Mouse (Mus musculus): Measurements from ENCODE around the gene Gm14226. TPM values are rescaled to one million over a fixed set of nuclear protein-coding genes. Genes with fewer than 3 reads are reported as not detected.

The Gm14226 gene
- polyA plus RNA-seq, 1 experiment from 2014 or later: 0.12 TPM

DNA sequence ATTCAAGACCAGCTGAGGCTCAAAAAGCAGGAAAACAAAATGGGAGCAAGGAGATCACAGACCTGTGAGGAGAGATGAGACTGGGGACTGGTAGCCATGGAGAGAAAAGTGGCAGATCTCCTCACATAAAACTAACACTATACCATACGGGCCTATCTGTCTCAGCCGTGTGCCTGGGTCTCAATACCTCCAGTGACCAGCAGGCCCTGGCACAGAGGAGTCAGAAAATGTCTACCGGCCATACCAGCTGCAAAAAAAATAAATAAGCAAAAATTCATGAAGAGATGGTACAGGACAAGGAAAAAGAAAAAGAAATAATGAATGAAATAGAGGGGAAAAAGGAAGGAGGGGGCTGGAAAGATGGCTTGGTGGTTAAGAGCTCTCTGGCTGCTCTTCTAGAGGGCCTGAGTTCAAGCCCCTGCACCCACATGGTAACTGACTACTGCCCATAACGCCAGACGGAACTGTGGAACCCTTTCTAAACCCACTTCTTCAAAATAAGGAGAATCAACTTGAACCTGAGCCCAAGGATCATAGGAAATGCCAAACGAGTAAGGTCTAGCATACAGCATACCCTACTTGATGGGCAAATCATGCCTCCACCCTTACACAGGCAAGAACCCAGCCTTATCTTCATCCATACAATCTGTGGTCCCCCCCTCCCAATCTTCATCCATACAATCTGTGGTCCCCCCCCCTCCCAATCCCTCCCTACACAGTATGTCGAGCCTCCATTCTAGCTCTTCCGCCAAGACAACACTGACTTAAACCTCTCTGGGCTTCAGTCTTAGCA is 54.5 kb downstream of the Gm14226 start:
- peaks cover 4% of the 10 kb centered on the region; the same call in 1 of the 2 replicates for H3K4me1 ChIP-seq (ENCODE audit: insufficient read depth, low read depth, low read length)
- H3K4me2 ChIP-seq (replicated peaks; ENCODE audit: low read depth, low read length): no peak overlapping the region
- H3K27ac ChIP-seq (ENCODE audit: low read length): no peak overlapping the region
- no peak for TF ChIP-seq CTCF (IDR thresholded peaks at IDR 0.05)
- no peak for TF ChIP-seq EP300 (IDR thresholded peaks at IDR 0.05)
- H3K9ac ChIP-seq (replicated peaks; ENCODE audit: low read depth): no peak overlapping the region
- no peak for ATAC-seq
- no peaks in the 10 kb centered on the region for H3K9me3 ChIP-seq (ENCODE audit: low read length)
- H3K36me3 ChIP-seq (ENCODE audit: insufficient read depth, low read length): no peaks in the 10 kb centered on the region
- DNase-seq (ENCODE audit: low spot score): no peak
- WGBS: 85% methylated on average over 8 of the region's 8 CpGs
- H3K4me3 ChIP-seq (ENCODE audit: low read depth, low read length): no peak overlapping the region
- no peaks in the 10 kb centered on the region for H3K27me3 ChIP-seq (replicated peaks; ENCODE audit: insufficient read depth, low read length)

DNA sequence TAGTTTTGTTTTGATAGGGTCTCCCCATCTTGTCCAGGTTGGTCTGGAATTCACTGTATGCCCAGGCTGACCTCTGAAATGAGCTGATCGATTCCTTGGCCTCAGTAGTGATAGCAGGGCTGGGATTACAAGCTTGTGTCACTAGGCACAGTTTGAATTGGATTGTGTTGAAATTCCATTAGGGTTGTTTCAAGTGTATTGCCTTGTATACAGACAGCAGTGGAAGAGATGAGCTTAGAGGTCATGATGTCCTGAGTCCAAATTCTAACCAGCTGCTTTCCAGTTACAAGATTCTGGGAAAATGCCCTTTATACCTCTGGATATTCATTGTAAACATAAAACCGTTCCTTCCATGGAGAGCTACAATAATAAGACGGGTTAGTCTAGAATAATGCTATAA is 55.3 kb downstream of the Gm14226 start:
- DNase-seq (ENCODE audit: low spot score): no peak
- Histone ChIP-seq H3K4me1 (ENCODE audit: insufficient read depth, low read depth, low read length) (peaks cover 4% of the 10 kb centered on the region; the same call in 1 of the 2 replicates), H3K4me2 (replicated peaks; ENCODE audit: low read depth, low read length) (peak overlapping the region; percentile 92), H3K27ac (ENCODE audit: low read length) (peak overlapping the region; percentile 54; the same call in 1 of the 2 replicates), H3K9ac (replicated peaks; ENCODE audit: low read depth) (peak overlapping the region; percentile 55), H3K9me3 (ENCODE audit: low read length) (no peaks in the 10 kb centered on the region), H3K27me3 (replicated peaks; ENCODE audit: insufficient read depth, low read length) (no peaks in the 10 kb centered on the region), H3K36me3 (ENCODE audit: insufficient read depth, low read length) (no peaks in the 10 kb centered on the region), H3K4me3 (ENCODE audit: low read depth, low read length) (peak overlapping the region; percentile 71)
- no peak for TF ChIP-seq CTCF (IDR thresholded peaks at IDR 0.05)
- no peak for TF ChIP-seq EP300 (IDR thresholded peaks at IDR 0.05)
- WGBS: 10% methylated on average over 3 of the region's 3 CpGs
- ATAC-seq: no peak

DNA sequence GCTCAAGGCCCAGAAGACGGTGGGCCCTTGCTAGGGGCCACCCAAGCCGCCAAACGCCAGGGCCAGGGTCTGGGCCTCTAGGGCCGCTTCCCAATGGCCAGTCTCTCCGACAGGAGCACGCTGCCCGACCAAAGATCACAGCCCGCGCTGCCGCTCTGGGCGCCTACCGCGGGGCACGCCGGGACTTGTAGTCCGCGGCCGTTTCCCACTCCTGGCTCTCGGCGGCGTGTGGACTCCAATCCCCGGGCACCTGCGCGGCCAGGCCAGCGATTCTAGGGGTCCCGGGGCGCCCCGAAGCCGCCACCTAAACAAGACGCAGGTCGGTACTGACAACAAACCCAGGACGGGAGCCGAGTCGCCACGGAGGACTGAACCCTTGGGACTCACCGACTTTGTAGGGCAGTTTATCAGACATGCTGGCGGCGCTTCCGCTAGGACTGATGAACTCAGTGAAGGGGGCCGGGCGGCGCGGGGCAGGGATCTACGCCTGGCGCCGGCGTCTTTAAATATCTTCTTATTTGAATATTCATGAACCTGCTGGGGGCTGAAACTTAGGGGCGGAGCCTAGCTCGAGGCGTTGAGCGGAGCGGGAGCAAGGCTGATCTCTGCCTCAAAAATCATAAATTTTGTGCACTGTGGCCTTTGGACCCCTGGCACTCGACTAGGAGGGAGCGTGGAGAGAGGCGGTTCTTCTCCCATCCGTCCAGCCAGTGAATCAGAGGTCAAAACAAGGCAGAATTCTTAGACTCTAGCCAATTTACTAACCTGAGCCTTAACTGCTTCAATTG is 56.1 kb downstream of the Gm14226 start, which contains the start of gene Ahcy:
Gene Ahcy (minus strand): TSS at position 520 of the 788 bp plus-strand sequence.
- TF ChIP-seq CTCF (IDR thresholded peaks at IDR 0.05): no peak
- TF ChIP-seq EP300 (IDR thresholded peaks at IDR 0.05): no peak
- DNase-seq (ENCODE audit: low spot score) (peak; percentile 95), ATAC-seq (peak; percentile 97)
- 1% methylated on average over 56 of the region's 56 CpGs for WGBS
- peak within 1 kb of the TSS; percentile 92 for H3K4me2 ChIP-seq (replicated peaks; ENCODE audit: low read depth, low read length)
- H3K4me3 ChIP-seq (ENCODE audit: low read depth, low read length): peak within 1 kb of the TSS; percentile 71
- no peaks in the 10 kb centered on the region for H3K9me3 ChIP-seq (ENCODE audit: low read length)
- no peaks in the 10 kb centered on the region for H3K36me3 ChIP-seq (ENCODE audit: insufficient read depth, low read length)
- H3K27ac ChIP-seq (ENCODE audit: low read length): peak within 1 kb of the TSS; percentile 54
- peaks cover 4% of the 10 kb centered on the region; the same call in 1 of the 2 replicates for H3K4me1 ChIP-seq (ENCODE audit: insufficient read depth, low read depth, low read length)
- H3K9ac ChIP-seq (replicated peaks; ENCODE audit: low read depth): peak within 1 kb of the TSS; percentile 55
- no peaks in the 10 kb centered on the region for H3K27me3 ChIP-seq (replicated peaks; ENCODE audit: insufficient read depth, low read length)

DNA sequence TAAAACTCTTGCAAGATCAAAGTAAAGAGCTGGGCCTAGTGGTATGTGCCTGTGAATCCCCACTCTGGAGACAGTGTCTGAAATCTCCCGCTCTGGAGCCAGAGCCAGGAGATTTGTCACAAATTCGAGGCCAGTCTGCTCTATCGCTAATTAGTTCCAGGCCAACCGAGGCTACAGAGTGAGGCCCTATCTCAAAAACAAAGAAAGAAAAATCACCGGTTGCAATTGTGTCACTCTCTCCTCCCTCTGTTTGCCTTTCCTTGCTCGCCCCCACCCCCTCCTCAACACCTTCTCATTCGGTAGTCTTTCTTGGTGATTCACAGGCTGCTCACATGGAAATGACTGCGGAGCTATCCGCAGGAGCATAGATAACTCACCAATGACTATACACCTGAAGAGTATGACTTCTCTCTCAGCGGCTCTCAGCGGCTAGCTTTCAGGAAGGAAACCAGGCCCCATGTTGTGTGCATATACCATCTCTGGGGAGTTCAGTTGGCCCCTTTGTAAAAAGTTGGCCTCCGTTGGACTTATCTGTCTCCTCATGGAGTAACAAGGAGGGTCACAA is 56.8 kb downstream of the Gm14226 start:
- Histone ChIP-seq H3K27ac (ENCODE audit: low read length) (peak overlapping the region; percentile 54), H3K4me1 (ENCODE audit: insufficient read depth, low read depth, low read length) (peaks cover 4% of the 10 kb centered on the region; the same call in 1 of the 2 replicates), H3K9me3 (ENCODE audit: low read length) (no peaks in the 10 kb centered on the region), H3K27me3 (replicated peaks; ENCODE audit: insufficient read depth, low read length) (no peaks in the 10 kb centered on the region), H3K4me2 (replicated peaks; ENCODE audit: low read depth, low read length) (peak overlapping the region; percentile 92), H3K9ac (replicated peaks; ENCODE audit: low read depth) (peak overlapping the region; percentile 55; the same call in 1 of the 2 replicates), H3K36me3 (ENCODE audit: insufficient read depth, low read length) (no peaks in the 10 kb centered on the region), H3K4me3 (ENCODE audit: low read depth, low read length) (peak overlapping the region; percentile 71)
- DNase-seq (ENCODE audit: low spot score) (no peak), ATAC-seq (no peak; the same call in 1 of the 2 replicates)
- 19% methylated on average over 12 of the region's 12 CpGs for WGBS
- TF ChIP-seq CTCF (IDR thresholded peaks at IDR 0.05) (no peak), EP300 (IDR thresholded peaks at IDR 0.05) (no peak)

DNA sequence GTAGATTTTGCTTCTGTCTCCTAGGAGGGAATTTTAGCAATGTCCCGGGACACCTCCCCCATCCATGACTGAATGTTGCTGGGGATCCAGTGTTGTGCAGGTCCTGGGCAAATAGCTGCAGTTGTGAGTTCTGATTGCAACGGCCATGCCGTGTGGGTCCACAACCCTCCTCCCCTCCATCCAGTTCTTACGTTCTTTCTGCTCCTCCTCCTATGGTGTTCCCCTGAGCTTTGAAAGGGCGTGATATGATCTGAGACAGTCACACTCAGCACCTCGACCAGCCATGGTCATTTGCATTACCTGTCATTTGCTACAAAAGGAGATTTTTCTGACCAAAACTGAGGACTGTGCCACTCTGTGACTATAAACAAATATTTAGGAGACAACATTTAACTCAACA is 57.6 kb downstream of the Gm14226 start:
- Histone ChIP-seq H3K4me2 (replicated peaks; ENCODE audit: low read depth, low read length) (no peak overlapping the region), H3K36me3 (ENCODE audit: insufficient read depth, low read length) (no peaks in the 10 kb centered on the region), H3K27ac (ENCODE audit: low read length) (no peak overlapping the region), H3K9ac (replicated peaks; ENCODE audit: low read depth) (no peak overlapping the region), H3K4me3 (ENCODE audit: low read depth, low read length) (no peak overlapping the region), H3K9me3 (ENCODE audit: low read length) (no peaks in the 10 kb centered on the region), H3K27me3 (replicated peaks; ENCODE audit: insufficient read depth, low read length) (no peaks in the 10 kb centered on the region), H3K4me1 (ENCODE audit: insufficient read depth, low read depth, low read length) (peaks cover 4% of the 10 kb centered on the region; the same call in 1 of the 2 replicates)
- ATAC-seq (no peak), DNase-seq (ENCODE audit: low spot score) (no peak)
- WGBS: 77% methylated on average over 6 of the region's 6 CpGs
- no peak for TF ChIP-seq CTCF (IDR thresholded peaks at IDR 0.05)
- no peak for TF ChIP-seq EP300 (IDR thresholded peaks at IDR 0.05)

Other genes with a start within 250 kb of the Gm14226 start
- gene Gm14214, start 248.2 kb upstream of the Gm14226 start, polyA plus RNA-seq (2015; fragmentation: Nextera tagmentation; extraction: Ambion mirVana): not detected in 2 replicates
- gene Raly, start 227.2 kb upstream of the Gm14226 start, polyA plus RNA-seq (2015; fragmentation: Nextera tagmentation; extraction: Ambion mirVana): 23.7 and 26.3 TPM in 2 replicates
- gene a, start 226.9 kb upstream of the Gm14226 start, polyA plus RNA-seq (2015; fragmentation: Nextera tagmentation; extraction: Ambion mirVana): not detected in 2 replicates
- 59.4 and 59.8 TPM in 2 replicates for gene Eif2s2, start 125.3 kb upstream of the Gm14226 start, polyA plus RNA-seq (2015; fragmentation: Nextera tagmentation; extraction: Ambion mirVana)
- gene Ahcy, start 56.2 kb downstream of the Gm14226 start, polyA plus RNA-seq (2015; fragmentation: Nextera tagmentation; extraction: Ambion mirVana): 13.3 and 14.4 TPM in 2 replicates
- gene Itch, start 115.2 kb downstream of the Gm14226 start, polyA plus RNA-seq (2015; fragmentation: Nextera tagmentation; extraction: Ambion mirVana): 24.9 and 30.3 TPM in 2 replicates
- gene Dynlrb1, start 218.3 kb downstream of the Gm14226 start, polyA plus RNA-seq (2015; fragmentation: Nextera tagmentation; extraction: Ambion mirVana): 332 TPM in 2 replicates